Mouse (Mus musculus) frontal cortex, adult 2 months (tissue): ENCODE data around the gene Phf2. TPM values are rescaled to one million over a fixed set of nuclear protein-coding genes. Genes with fewer than 3 reads are reported as not detected.

Source experiments
- DNase-seq, 2 experiments: peaks; one replicate each; pipeline ENCODE4 v3.0.0; 2022; ENCODE audit warnings: low spot score in 1 of 2; ENCODE audit errors: extremely low spot score in 1 of 2
- polyA plus RNA-seq: library from polyadenylated mRNA; depleted of rRNA; stranded (reverse); fragments of >200 nt; gene quantifications from 2 replicates; pipeline ENCODE4 v1.2.3, GENCODE M21; 2012; rRNA removed

Gene Phf2
- 23.2 and 25.1 TPM in 2 replicates for polyA plus RNA-seq

GRCm38 (mm10) chr13:48870771-48871731 lies at the start of gene Phf2:
Gene Phf2, minus strand, starts transcription at chr13:48871119.
- no peak for DNase-seq

- DNase-seq, result peak in 1 of 2 experiments; percentile 19
Observed at GRCm38 (mm10) chr13:48919756-48920415, 49.0 kb upstream of the Phf2 start.

- DNase-seq, result no peak
Observed at GRCm38 (mm10) chr13:48917113-48917599, 46.2 kb upstream of the Phf2 start.

- no peak for DNase-seq
Observed at GRCm38 (mm10) chr13:48913680-48914079, 42.8 kb upstream of the Phf2 start.

GRCm38 (mm10) chr13:48913141-48913540 lies 42.2 kb upstream of the Phf2 start:
- DNase-seq, result no peak

- no peak for DNase-seq
Observed at GRCm38 (mm10) chr13:48911426-48911825, 40.5 kb upstream of the Phf2 start.

GRCm38 (mm10) chr13:48905458-48905857 lies 34.5 kb upstream of the Phf2 start:
- no peak for DNase-seq

- no peak for DNase-seq
Observed at GRCm38 (mm10) chr13:48895376-48895775, 24.5 kb upstream of the Phf2 start.

GRCm38 (mm10) chr13:48890260-48890960 lies 19.5 kb upstream of the Phf2 start:
- DNase-seq, result no peak

- DNase-seq, result peak; percentile 97 to 99
Observed at GRCm38 (mm10) chr13:48878534-48878933, 7.6 kb upstream of the Phf2 start.

- DNase-seq, result no peak
Observed at GRCm38 (mm10) chr13:48877805-48878204, 6.9 kb upstream of the Phf2 start.

- no peak for DNase-seq
Observed at GRCm38 (mm10) chr13:48872726-48873125, 1.8 kb upstream of the Phf2 start.

GRCm38 (mm10) chr13:48871887-48872606 lies 1.1 kb upstream of the Phf2 start:
- DNase-seq, result no peak

- DNase-seq, result no peak
Observed at GRCm38 (mm10) chr13:48869950-48870770, 759 bp downstream of the Phf2 start.

GRCm38 (mm10) chr13:48869600-48869949 lies 1.3 kb downstream of the Phf2 start:
- no peak for DNase-seq

GRCm38 (mm10) chr13:48869088-48869487 lies 1.8 kb downstream of the Phf2 start:
- DNase-seq, result no peak

- DNase-seq, result no peak
Observed at GRCm38 (mm10) chr13:48864673-48865356, 6.1 kb downstream of the Phf2 start.

- no peak for DNase-seq
Observed at GRCm38 (mm10) chr13:48863556-48863955, 7.4 kb downstream of the Phf2 start.

GRCm38 (mm10) chr13:48861913-48862312 lies 9.0 kb downstream of the Phf2 start:
- no peak for DNase-seq
